Mouse (Mus musculus) MEL (cell line): ENCODE results near the gene Sorcs1. TPM values are rescaled to one million over a fixed set of nuclear protein-coding genes. Genes with fewer than 3 reads are reported as not detected.

Source experiments
- DNase-seq: peaks from one replicate; pipeline ENCODE4 v3.0.0; 2011; ENCODE audit warnings: low read depth, low spot score
- H3K27ac ChIP-seq: 2 replicates; pipeline ENCODE4 v1.5.1; 2012; ENCODE audit warnings: low read depth, mild to moderate bottlenecking, control low read depth, low read length, moderate library complexity; ENCODE audit not compliant: control insufficient read depth
- H3K27me3 ChIP-seq, 2 experiments: fragments of 150-350 bp in 1 of 2; sonication (generic) in 1 of 2; 2 replicates each; pipeline ENCODE4 v1.6.1; 2012; ENCODE audit warnings: low read length in 2 of 2, mild to moderate bottlenecking in 2 of 2, improper control_type of control experiment in 1 of 2, moderate library complexity in 1 of 2; ENCODE audit not compliant: insufficient read depth in 2 of 2, control insufficient read depth in 1 of 2
- H3K36me3 ChIP-seq, 2 experiments: 2 replicates each; pipeline ENCODE4 v1.6.1; 2012 to 2014; ENCODE audit warnings: low read length in 2 of 2, improper control_type of control experiment in 1 of 2, inconsistent platforms in 1 of 2, mild to moderate bottlenecking in 1 of 2; ENCODE audit not compliant: insufficient read depth in 2 of 2, control insufficient read depth in 1 of 2
- H3K4me1 ChIP-seq, 2 experiments: fragments of 150-350 bp in 1 of 2; sonication (generic) in 1 of 2; 2 replicates each; pipeline ENCODE4 v1.6.1; 2012; ENCODE audit warnings: low read length in 2 of 2, improper control_type of control experiment in 1 of 2, mild to moderate bottlenecking in 1 of 2; ENCODE audit not compliant: insufficient read depth in 2 of 2, control insufficient read depth in 1 of 2
- H3K4me3 ChIP-seq, 2 experiments: fragments of 150-350 bp in 1 of 2; sonication (generic) in 1 of 2; 2 replicates each; pipeline ENCODE4 v1.5.1; 2012; ENCODE audit warnings: low read depth in 2 of 2, low read length in 2 of 2, mild to moderate bottlenecking in 2 of 2, moderate library complexity in 2 of 2, control low read depth in 1 of 2, improper control_type of control experiment in 1 of 2; ENCODE audit not compliant: control insufficient read depth in 1 of 2, insufficient read depth in 1 of 2
- H3K79me2 ChIP-seq: 2 replicates; pipeline ENCODE4 v1.6.1; 2012; ENCODE audit warnings: mild to moderate bottlenecking, low read length, moderate library complexity; ENCODE audit not compliant: control insufficient read depth, poor library complexity, insufficient read depth
- H3K9ac ChIP-seq: 2 replicates; pipeline ENCODE4 v1.6.1; 2012; ENCODE audit warnings: low read depth, mild to moderate bottlenecking, control low read depth, low read length, moderate library complexity; ENCODE audit not compliant: control insufficient read depth, poor library complexity, severe bottlenecking
- H3K9me3 ChIP-seq: fragments of 150-350 bp; sonication (generic); replicated peaks from 2 replicates; pipeline ENCODE4 v1.6.1; 2012; ENCODE audit warnings: mild to moderate bottlenecking, low read length, improper control_type of control experiment, moderate library complexity; ENCODE audit not compliant: insufficient read depth
- BHLHE40 ChIP-seq: IDR thresholded peaks from 2 replicates; pipeline ENCODE4 v1.6.1; 2012; ENCODE audit warnings: low read depth, mild to moderate bottlenecking, inconsistent platforms, low read length, improper control_type of control experiment, borderline replicate concordance
- CTCF ChIP-seq, 3 experiments: IDR thresholded peaks in 2 of 3; conservative IDR thresholded peaks in 1 of 3; 2 replicates each; pipeline ENCODE4 v1.5.1; 2011 to 2012; ENCODE audit warnings: low read length in 3 of 3, low read depth in 2 of 3, mild to moderate bottlenecking in 2 of 3, improper control_type of control experiment in 1 of 3, inconsistent platforms in 1 of 3, mixed read lengths in 1 of 3, moderate library complexity in 1 of 3; ENCODE audit not compliant: control insufficient read depth in 1 of 3, insufficient read depth in 1 of 3, poor library complexity in 1 of 3, severe bottlenecking in 1 of 3
- ETS1 ChIP-seq: IDR thresholded peaks from 2 replicates; pipeline ENCODE4 v1.6.1; 2012; ENCODE audit warnings: low read depth, mild to moderate bottlenecking, inconsistent platforms, low read length, improper control_type of control experiment, moderate library complexity
- GABPA ChIP-seq: IDR thresholded peaks from 2 replicates; pipeline ENCODE4 v1.6.1; 2012; ENCODE audit warnings: low read depth, mild to moderate bottlenecking, inconsistent platforms, low read length, improper control_type of control experiment, moderate library complexity
- JUND ChIP-seq: IDR thresholded peaks from 2 replicates; pipeline ENCODE4 v1.6.1; 2011; ENCODE audit warnings: low read depth, mild to moderate bottlenecking, improper control_type of control experiment, low read length
- KAT2A ChIP-seq: conservative IDR thresholded peaks from 2 replicates; pipeline ENCODE4 v1.6.1; 2012; ENCODE audit warnings: low read depth, low read length, improper control_type of control experiment, inconsistent platforms
- MAFK ChIP-seq: IDR thresholded peaks from 2 replicates; pipeline ENCODE4 v1.6.1; 2011; ENCODE audit warnings: low read depth, mild to moderate bottlenecking, low read length, improper control_type of control experiment, borderline replicate concordance
- MXI1 ChIP-seq: IDR thresholded peaks from 2 replicates; pipeline ENCODE4 v1.6.1; 2011; ENCODE audit warnings: mild to moderate bottlenecking, low read depth, low read length, improper control_type of control experiment
- POLR2AphosphoS2 ChIP-seq: IDR thresholded peaks from 2 replicates; pipeline ENCODE4 v1.6.1; 2011; ENCODE audit warnings: low read length, improper control_type of control experiment
- POLR2AphosphoS5 ChIP-seq: IDR thresholded peaks from 2 replicates; pipeline ENCODE4 v1.6.1; 2012; ENCODE audit warnings: low read depth, borderline replicate concordance, mild to moderate bottlenecking, inconsistent platforms, low read length, moderate library complexity, mixed read lengths
- RAD21 ChIP-seq: IDR thresholded peaks from 2 replicates; pipeline ENCODE4 v1.6.1; 2011; ENCODE audit warnings: mild to moderate bottlenecking, low read depth, low read length, improper control_type of control experiment
- RCOR1 ChIP-seq: IDR thresholded peaks from 2 replicates; pipeline ENCODE4 v1.6.1; 2012; ENCODE audit warnings: low read depth, mild to moderate bottlenecking, inconsistent platforms, low read length, improper control_type of control experiment
- SMC3 ChIP-seq: IDR thresholded peaks from 2 replicates; pipeline ENCODE4 v1.6.1; 2011; ENCODE audit warnings: low read depth, low read length, improper control_type of control experiment
- TAL1 ChIP-seq: IDR thresholded peaks from 2 replicates; pipeline ENCODE4 v1.6.1; 2012; ENCODE audit warnings: mild to moderate bottlenecking, inconsistent platforms, low read length, moderate library complexity, mixed read lengths
- TBP ChIP-seq: IDR thresholded peaks from 2 replicates; pipeline ENCODE4 v1.8.0; 2011; ENCODE audit warnings: low read depth, low read length, improper control_type of control experiment
- UBTF ChIP-seq: IDR thresholded peaks from 2 replicates; pipeline ENCODE4 v1.6.1; 2012; ENCODE audit warnings: low read depth, mild to moderate bottlenecking, inconsistent platforms, low read length, improper control_type of control experiment, moderate library complexity, borderline replicate concordance; ENCODE audit not compliant: insufficient read depth
- USF1 ChIP-seq: IDR thresholded peaks from 2 replicates; pipeline ENCODE4 v1.6.1; 2014; ENCODE audit warnings: low read depth, mild to moderate bottlenecking, inconsistent platforms, low read length, improper control_type of control experiment, moderate library complexity
- USF2 ChIP-seq, 2 experiments: IDR thresholded peaks; 2 replicates each; pipeline ENCODE4 v1.6.1; 2011 to 2012; ENCODE audit warnings: improper control_type of control experiment in 2 of 2, low read length in 2 of 2, borderline replicate concordance in 1 of 2, inconsistent platforms in 1 of 2, low read depth in 1 of 2, mild to moderate bottlenecking in 1 of 2; ENCODE audit not compliant: insufficient read depth in 1 of 2
- ZMIZ1 ChIP-seq: IDR thresholded peaks from 2 replicates; pipeline ENCODE4 v1.6.1; 2012; ENCODE audit warnings: low read depth, mild to moderate bottlenecking, inconsistent platforms, low read length, improper control_type of control experiment, moderate library complexity
- ZNF384 ChIP-seq: IDR thresholded peaks from 2 replicates; pipeline ENCODE4 v1.6.1; 2012; ENCODE audit warnings: low read depth, mild to moderate bottlenecking, inconsistent platforms, low read length, improper control_type of control experiment
- polyA plus RNA-seq, 2 experiments: library from polyadenylated mRNA; stranded (reverse) in 1 of 2; unstranded in 1 of 2; fragments of >175 nt in 1 of 2; fragments of >200 nt in 1 of 2; gene quantifications; 2 replicates each; pipeline versions ENCODE4 v1.2.1 to v1.2.4; 2012; ENCODE audit warnings: low replicate concordance in 2 of 2, low read depth in 1 of 2; ENCODE audit not compliant: insufficient read length in 2 of 2, insufficient read depth in 1 of 2, missing spikeins in 1 of 2
- total RNA-seq: library from RNA; depleted of rRNA; stranded (reverse); fragments of 300-350 nt; gene quantifications from 2 replicates; pipeline ENCODE4 v1.2.3, GENCODE M21; 2012

The Sorcs1 gene
- total and polyA plus RNA-seq, 3 experiments = not detected

- H3K36me3 ChIP-seq = no peaks in the 10 kb centered on the region
- H3K27ac ChIP-seq = no peak overlapping the region
- H3K9ac ChIP-seq = no peak overlapping the region
- TF ChIP-seq BHLHE40 (no peak), GABPA (no peak), CTCF (IDR thresholded peaks at IDR 0.05 in 2 of 3, conservative IDR thresholded peaks at IDR 0.05 in 1 of 3; ENCODE audit: control insufficient read depth in 1 of 3, insufficient read depth in 1 of 3, low read depth in 2 of 3, low read length in 3 of 3, poor library complexity in 1 of 3, severe bottlenecking in 1 of 3) (peak in 2 of 3 experiments; percentile 2 to 40; a peak in 3 of 6 replicates)
- TF ChIP-seq, all 39 proteins: peak for 1
- Histone ChIP-seq H3K4me1 (no peaks in the 10 kb centered on the region), H3K4me3 (no peak overlapping the region), H3K9me3 (no peaks in the 10 kb centered on the region), H3K79me2 (no peaks in the 10 kb centered on the region), H3K27me3 (no peaks in the 10 kb centered on the region)
- no peak for DNase-seq
These were observed 255.5 kb downstream of the Sorcs1 start for GRCm38 (mm10) chr19:50422928-50423327.

- no peaks in the 10 kb centered on the region for H3K36me3 ChIP-seq
- DNase-seq = no peak
- no peak overlapping the region for H3K27ac ChIP-seq
- H3K9ac ChIP-seq = no peak overlapping the region
- no peaks in the 10 kb centered on the region for H3K79me2 ChIP-seq
- H3K4me1 ChIP-seq = no peaks in the 10 kb centered on the region
- H3K4me3 ChIP-seq = no peak overlapping the region
- TF ChIP-seq KAT2A (no peak), BHLHE40 (no peak), TBP (no peak), USF1 (no peak), JUND (no peak), POLR2AphosphoS2 (no peak), RAD21 (no peak), POLR2AphosphoS5 (no peak), GABPA (no peak), UBTF (no peak), MXI1 (no peak), TAL1 (no peak), RCOR1 (no peak), MAFK (no peak), SMC3 (no peak), ETS1 (no peak), ZNF384 (no peak), USF2 (IDR thresholded peaks at IDR 0.05; ENCODE audit: borderline replicate concordance in 1 of 2, insufficient read depth in 1 of 2, low read depth in 1 of 2, low read length in 2 of 2) (no peak), ZMIZ1 (no peak)
- TF ChIP-seq, all 39 proteins: peak for 0
- H3K27me3 ChIP-seq = no peaks in the 10 kb centered on the region
- H3K9me3 ChIP-seq = no peaks in the 10 kb centered on the region
These were observed 259.3 kb downstream of the Sorcs1 start for GRCm38 (mm10) chr19:50418962-50419720.
